In the genomic region with DNA sequence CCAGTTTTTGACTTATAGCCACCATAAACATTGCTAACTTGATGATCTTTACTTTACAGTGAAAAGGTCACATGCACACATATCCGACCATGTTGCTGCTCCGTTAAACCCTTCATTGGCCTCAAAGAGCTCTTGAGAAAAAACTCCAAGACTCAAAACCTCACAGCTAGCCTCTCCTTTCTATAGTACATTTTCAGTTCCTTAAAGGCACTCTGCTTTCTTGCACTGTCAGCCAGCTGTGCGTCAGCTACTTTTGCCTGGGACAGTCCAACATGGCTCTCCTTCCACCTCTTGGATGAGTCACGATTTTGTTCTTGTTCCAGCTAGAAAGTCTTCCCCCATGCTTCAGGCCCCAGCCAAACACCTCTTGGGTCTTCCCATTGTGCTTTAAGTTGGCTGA, we compare ENCODE assay signal across 14 mouse cellular contexts. TPM values are rescaled to one million over a fixed set of nuclear protein-coding genes. Genes with fewer than 3 reads are reported as not detected.
DNase-seq lines count a peak whose midpoint lies in the region; ATAC-seq and TF ChIP-seq lines count a peak whose summit lies in the region.
"Had no signal": no experiment of that assay in that cellular context is flagged by ENCODE, and none has a peak within 500 bp of the region (broad histone marks: within the 10 kb centered on the region; RNA-seq: fewer than 3 reads in every experiment).

No protein-coding gene starts in this region.

- H3K27me3 ChIP-seq in heart, embryonic 11.5 days (ENCODE audit: control insufficient read depth, insufficient read depth, low read length): no peaks in the 10 kb centered on the region
- H3K27me3 ChIP-seq: midbrain, embryonic 15.5 days; neural tube, embryonic 12.5 days had no signal

- H3K9ac ChIP-seq in heart, embryonic 11.5 days (ENCODE audit: low read depth, low read length): no peak overlapping the region
- H3K9ac ChIP-seq: midbrain, embryonic 15.5 days; neural tube, embryonic 12.5 days had no signal

- no peaks in the 10 kb centered on the region for H3K36me3 ChIP-seq in heart, embryonic 11.5 days (ENCODE audit: control insufficient read depth, insufficient read depth, low read length)
- H3K36me3 ChIP-seq: hindbrain, embryonic 10.5 days; midbrain, embryonic 15.5 days; neural tube, embryonic 12.5 days had no signal

- H3K4me2 ChIP-seq in heart, embryonic 11.5 days: no peak overlapping the region
- H3K4me2 ChIP-seq: midbrain, embryonic 15.5 days; neural tube, embryonic 12.5 days had no signal

- no peak for TF ChIP-seq CTCF in bone marrow macrophage, adult 2 months (IDR thresholded peaks at IDR 0.05; ENCODE audit: low read depth, low read length)

- intact Hi-C loops in heart, postnatal 25 days (cut with DNase I): no loop called here
- intact Hi-C loops in left cerebral cortex, postnatal 4 days (cut with DNase I): no loop called here

- DNase-seq in heart, postnatal 25 days (ENCODE audit: low spot score): peak; percentile 7
- DNase-seq in spleen, postnatal 36 days (ENCODE audit: low spot score in 2 of 2): peak; percentile 41 to 54
- no peak for DNase-seq in spleen, adult 12 weeks (ENCODE audit: low spot score)
- DNase-seq in left cerebral cortex, postnatal 4 days: no peak
- no peak for DNase-seq in ovary, adult 18-20 months (ENCODE audit: low spot score)
- DNase-seq: cerebellum, postnatal 14 days; kidney, postnatal 10 days; lung, postnatal 10 days had no signal

- H3K4me1 ChIP-seq in heart, embryonic 11.5 days (ENCODE audit: control insufficient read depth, insufficient read depth, low read length): peaks cover 5% of the 10 kb centered on the region; the same call in 1 of the 2 replicates
- H3K4me1 ChIP-seq in bone marrow macrophage, adult 2 months (ENCODE audit: control insufficient read depth, insufficient read depth, low read length): peaks cover 50% of the 10 kb centered on the region
- H3K4me1 ChIP-seq: hindbrain, embryonic 10.5 days; midbrain, embryonic 15.5 days; neural tube, embryonic 12.5 days had no signal

- H3K4me3 ChIP-seq in heart, embryonic 11.5 days (ENCODE audit: low read depth, low read length): no peak overlapping the region
- H3K4me3 ChIP-seq in bone marrow macrophage, adult 2 months (ENCODE audit: insufficient read depth, low read length): no peak overlapping the region
- H3K4me3 ChIP-seq: hindbrain, embryonic 10.5 days; midbrain, embryonic 15.5 days; neural tube, embryonic 12.5 days had no signal

- H3K9me3 ChIP-seq in heart, embryonic 11.5 days (replicated peaks; ENCODE audit: control insufficient read depth, low read length): no peaks in the 10 kb centered on the region
- H3K9me3 ChIP-seq: hindbrain, embryonic 10.5 days; midbrain, embryonic 15.5 days; neural tube, embryonic 12.5 days had no signal

- TF ChIP-seq POLR2A in bone marrow macrophage, adult 2 months (IDR thresholded peaks at IDR 0.05; ENCODE audit: borderline replicate concordance, low read depth, low read length): no peak

- no peak overlapping the region for H3K27ac ChIP-seq in heart, embryonic 11.5 days (ENCODE audit: low read depth, low read length)
- H3K27ac ChIP-seq in bone marrow macrophage, adult 2 months (ENCODE audit: insufficient read depth, low read depth, low read length): peak overlapping the region; percentile 67
- H3K27ac ChIP-seq: hindbrain, embryonic 10.5 days; midbrain, embryonic 15.5 days; neural tube, embryonic 12.5 days had no signal

- ATAC-seq in heart, embryonic 11.5 days (replicated peaks; ENCODE audit: insufficient number of reproducible peaks, low FRiP score, low TSS enrichment): no peak
- peak; percentile 79 for ATAC-seq in monocyte, adult 5-6 weeks (replicated peaks; ENCODE audit: insufficient number of reproducible peaks, low FRiP score, low TSS enrichment, poor library complexity, severe bottlenecking)
- ATAC-seq: midbrain, embryonic 15.5 days had no signal

- 78% methylated on average over 4 of the region's 4 CpGs for WGBS in heart, embryonic 11.5 days (ENCODE audit: insufficient replicate concordance)

RNA-seq across cellular contexts. Expression of a gene that starts 35.9 kb away (rescaled TPM):
- 1 to 10 TPM; 5.7 to 5.8 TPM for total RNA-seq in heart, postnatal 25 days (2021)
- 21.3 and 23.2 TPM in 2 replicates for polyA plus RNA-seq in heart, embryonic 11.5 days (2014; fragmentation: Nextera tagmentation; extraction: Ambion mirVana)
- 91.2 and 104 TPM in 2 replicates for polyA plus RNA-seq in bone marrow macrophage, adult 2 months (2012; ENCODE audit: insufficient read depth, insufficient read length, missing spikeins)
- 52.8 to 55.4 TPM (median 53.9 TPM) in 3 replicates for total RNA-seq in monocyte, adult 5-6 weeks (2017)
- 10 to 100 TPM; 14.8 to 14.9 TPM for total RNA-seq in left cerebral cortex, postnatal 4 days (2021)

RNA-seq across cellular contexts. Expression of a gene that starts 43.9 kb away (rescaled TPM):
- total RNA-seq in heart, postnatal 25 days (2021): not detected
- polyA plus RNA-seq in heart, embryonic 11.5 days (2014; fragmentation: Nextera tagmentation; extraction: Ambion mirVana): 0.29 and 0.68 TPM in 2 replicates
- 20.6 and 24.7 TPM in 2 replicates for polyA plus RNA-seq in bone marrow macrophage, adult 2 months (2012; ENCODE audit: insufficient read depth, insufficient read length, missing spikeins)
- total RNA-seq in monocyte, adult 5-6 weeks (2017): 23.3 to 41.0 TPM (median 24.7 TPM) in 3 replicates
- total RNA-seq in left cerebral cortex, postnatal 4 days (2021): under 1 TPM; 0.36 to 0.99 TPM

Comparison
In these comparisons a context has a peak if more than half of its experiments do, and no peak if none do; other contexts are left out.
1. DNase-seq: peak in heart, postnatal 25 days (single experiment) and spleen, postnatal 36 days (2 of 2); none in spleen, adult 12 weeks (single experiment), left cerebral cortex, postnatal 4 days (single experiment) and ovary, adult 18-20 months (single experiment).
2. RNA of a gene that starts 43.9 kb away (total RNA-seq): 23.3 to 41.0 TPM in monocyte, adult 5-6 weeks; 0.36 to 0.99 TPM in left cerebral cortex, postnatal 4 days and not detected in heart, postnatal 25 days; every median in the first group is over 10 times any median in the second.